Mouse (Mus musculus) lung, embryonic 15.5 days (tissue): ENCODE results near the gene Kdm8. TPM values are rescaled to one million over a fixed set of nuclear protein-coding genes. Genes with fewer than 3 reads are reported as not detected.

Experiments used
- ATAC-seq: fragments of 200-750 bp; cut with Nextera tagmentation; 2 replicates; pipeline ENCODE4 v1.8.0; 2017; ENCODE audit warnings: moderate number of reproducible peaks, borderline replicate concordance; ENCODE audit not compliant: low FRiP score, low TSS enrichment; ENCODE audit errors: extremely low read depth
- H3K27ac ChIP-seq: fragments of 300-500 bp; sonication (generic); 2 replicates; pipeline ENCODE4 v1.5.1; 2015; ENCODE audit warnings: moderate library complexity, mild to moderate bottlenecking, inconsistent platforms
- H3K27me3 ChIP-seq: fragments of 300-500 bp; sonication (generic); 2 replicates; pipeline ENCODE4 v1.6.1; 2015; ENCODE audit warnings: inconsistent platforms
- H3K36me3 ChIP-seq: fragments of 300-500 bp; sonication (generic); 2 replicates; pipeline ENCODE4 v1.6.1; 2015; ENCODE audit warnings: inconsistent platforms
- H3K4me1 ChIP-seq: fragments of 300-500 bp; sonication (generic); 2 replicates; pipeline ENCODE4 v1.6.1; 2015; ENCODE audit warnings: inconsistent platforms
- H3K4me2 ChIP-seq: fragments of 300-500 bp; sonication (generic); 2 replicates; pipeline ENCODE4 v1.6.1; 2015; ENCODE audit warnings: inconsistent platforms, mild to moderate bottlenecking, moderate library complexity
- H3K4me3 ChIP-seq: fragments of 300-500 bp; sonication (generic); 2 replicates; pipeline ENCODE4 v1.5.1; 2015; ENCODE audit warnings: mild to moderate bottlenecking, inconsistent platforms
- H3K9ac ChIP-seq: fragments of 300-500 bp; sonication (generic); 2 replicates; pipeline ENCODE4 v1.6.1; 2015; ENCODE audit warnings: inconsistent platforms
- H3K9me3 ChIP-seq: fragments of 300-500 bp; sonication (generic); 2 replicates; pipeline ENCODE4 v1.6.1; 2016; ENCODE audit warnings: inconsistent platforms
- WGBS: fragments of 180-500 bp; shearing (Covaris S2); methylation state at CpG from one replicate; pipeline ENCODE4 v1.1.7; 2015; 5-methylcytosine and 5-hydroxymethylcytosine counted together
- polyA plus RNA-seq: library from polyadenylated mRNA; unstranded; fragments of >200 nt; fragmentation: Nextera tagmentation; extraction: Ambion mirVana; gene quantifications from 2 replicates; pipeline ENCODE4 v1.2.1, GENCODE M21; 2015

Gene Kdm8
- polyA plus RNA-seq, 1 experiment from 2014 or later, result 14.5 TPM

DNA sequence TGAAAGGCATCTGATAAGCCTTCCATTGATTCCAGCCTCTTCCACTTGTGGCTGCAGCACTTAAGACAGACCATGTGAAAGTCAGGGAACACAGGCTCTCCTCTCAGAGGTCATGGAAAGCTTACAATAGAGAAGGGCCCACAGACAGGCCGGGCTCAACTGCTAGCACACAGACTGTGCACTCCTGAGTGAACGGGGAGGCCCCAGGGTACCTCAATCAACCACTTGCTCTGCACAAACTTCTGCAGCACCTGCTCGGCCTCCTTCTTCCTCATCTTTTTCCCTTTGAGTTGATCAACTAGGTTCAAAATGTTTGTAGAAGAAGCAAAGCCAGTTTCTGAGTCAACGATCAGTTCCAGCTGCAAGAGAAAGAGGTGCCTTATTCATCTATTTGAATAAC is 26.4 kb downstream of the Kdm8 start:
- no peak overlapping the region for H3K27ac ChIP-seq
- no peak overlapping the region for H3K4me3 ChIP-seq
- no peaks in the 10 kb centered on the region for H3K9me3 ChIP-seq
- H3K27me3 ChIP-seq, result no peaks in the 10 kb centered on the region
- H3K9ac ChIP-seq, result no peak overlapping the region
- 72% methylated on average over 4 of the region's 4 CpGs for WGBS
- no peak for ATAC-seq
- H3K4me2 ChIP-seq, result no peak overlapping the region
- peaks cover 49% of the 10 kb centered on the region for H3K4me1 ChIP-seq
- peaks cover 52% of the 10 kb centered on the region for H3K36me3 ChIP-seq

DNA sequence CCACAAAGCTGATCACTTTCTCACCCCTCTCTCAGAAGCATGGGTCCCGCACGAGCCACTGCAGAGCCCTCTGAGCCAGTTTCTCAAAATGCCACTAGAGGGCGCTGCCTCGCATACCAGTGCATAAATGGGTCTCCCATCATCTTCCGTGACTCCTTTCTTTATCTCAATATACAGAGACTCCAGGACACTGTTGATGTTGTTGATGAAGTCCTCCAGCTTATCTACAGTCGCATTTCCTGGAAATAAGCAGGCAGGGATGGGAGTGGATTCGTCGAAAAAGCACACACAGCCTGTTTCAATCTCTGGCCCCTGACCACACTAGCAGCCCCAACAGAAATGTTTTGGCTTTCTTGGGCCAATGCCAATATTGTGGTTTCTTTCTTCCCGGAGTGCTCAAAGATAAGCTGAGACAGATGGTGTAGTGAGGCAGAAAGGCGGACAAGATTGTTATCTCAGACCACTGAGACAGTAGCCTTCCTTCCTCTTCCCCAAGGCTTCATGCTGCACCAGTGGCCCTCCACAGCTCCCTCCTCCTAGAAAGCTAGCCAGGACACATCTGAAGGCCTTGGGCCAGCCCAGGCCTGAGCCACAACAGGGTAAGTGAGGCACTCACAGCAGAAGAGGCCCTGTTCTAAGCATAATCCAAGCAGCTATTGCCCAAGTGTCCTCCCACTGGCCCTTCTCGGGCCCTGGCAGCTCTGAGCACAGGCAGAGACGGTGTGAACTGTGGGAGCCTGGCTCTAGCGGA is 27.7 kb downstream of the Kdm8 start:
- H3K9me3 ChIP-seq, result no peaks in the 10 kb centered on the region
- no peaks in the 10 kb centered on the region for H3K27me3 ChIP-seq
- peak; percentile 71 for ATAC-seq
- H3K4me2 ChIP-seq, result peak overlapping the region; percentile 9; the same call in 1 of the 2 replicates
- no peak overlapping the region for H3K4me3 ChIP-seq
- H3K36me3 ChIP-seq, result peaks cover 40% of the 10 kb centered on the region
- peak overlapping the region; percentile 95 for H3K27ac ChIP-seq
- peaks cover 61% of the 10 kb centered on the region for H3K4me1 ChIP-seq
- no peak overlapping the region for H3K9ac ChIP-seq
- WGBS, result 15% methylated on average over 13 of the region's 13 CpGs

DNA sequence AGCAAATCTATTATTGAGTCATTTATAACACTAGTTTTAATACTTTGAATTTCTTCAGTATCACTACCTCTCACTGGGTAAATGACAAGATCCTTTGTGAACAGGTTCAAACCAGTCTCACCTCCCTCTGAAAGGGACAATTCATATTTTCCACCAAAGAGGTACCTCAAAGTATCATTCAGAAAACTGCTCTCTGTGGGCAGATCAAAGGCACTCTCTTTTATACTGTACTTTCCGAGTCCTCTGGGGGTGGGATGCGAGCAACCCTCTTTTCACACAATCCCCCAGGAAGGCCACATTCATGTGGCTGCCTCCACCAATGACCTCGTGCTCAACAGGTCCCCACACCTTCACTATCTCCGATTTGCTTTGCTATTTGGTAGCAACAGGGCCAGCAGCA is 30.1 kb downstream of the Kdm8 start:
- Histone ChIP-seq H3K9me3 (no peaks in the 10 kb centered on the region), H3K27ac (peak overlapping the region; percentile 93; the same call in 1 of the 2 replicates), H3K27me3 (no peaks in the 10 kb centered on the region), H3K9ac (no peak overlapping the region), H3K4me1 (peaks cover 83% of the 10 kb centered on the region), H3K36me3 (peaks cover 21% of the 10 kb centered on the region), H3K4me3 (no peak overlapping the region), H3K4me2 (no peak overlapping the region)
- no peak for ATAC-seq
- 64% methylated on average over 4 of the region's 4 CpGs for WGBS

DNA sequence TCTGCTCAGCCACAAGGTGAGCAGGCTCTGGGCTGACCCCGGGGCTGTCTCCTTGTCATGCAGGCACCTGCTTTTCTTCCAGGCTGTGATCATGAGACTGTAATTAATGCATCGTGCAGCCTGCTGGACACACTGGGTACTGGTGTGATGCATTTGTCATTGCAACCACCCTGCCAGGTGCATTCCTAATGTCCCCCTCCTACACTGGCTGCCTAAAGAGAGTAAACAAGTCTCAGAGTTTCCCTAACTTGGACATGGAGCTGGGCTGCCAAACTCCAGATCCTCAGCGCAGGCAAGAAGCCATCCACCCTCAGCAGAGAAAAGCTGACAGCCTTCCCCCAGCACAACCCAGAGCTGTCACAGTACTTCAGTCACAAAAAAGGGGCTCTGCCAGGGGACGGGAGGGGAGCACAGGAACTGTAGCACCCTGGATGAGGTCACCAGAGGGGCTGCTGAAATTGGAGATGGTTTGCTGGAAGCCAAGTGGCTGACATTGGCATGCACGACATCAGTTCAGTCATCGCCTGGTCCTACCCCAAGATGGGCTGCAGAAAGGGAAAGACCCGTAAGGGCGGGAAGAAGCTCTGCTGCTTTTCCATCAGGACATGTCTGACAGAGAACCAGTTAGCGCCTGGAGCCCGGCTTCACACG is 31.2 kb downstream of the Kdm8 start:
- H3K27ac ChIP-seq, result peak overlapping the region; percentile 93
- no peak overlapping the region for H3K4me2 ChIP-seq
- H3K4me1 ChIP-seq, result peaks cover 83% of the 10 kb centered on the region
- H3K27me3 ChIP-seq, result no peaks in the 10 kb centered on the region
- ATAC-seq, result peak; percentile 73
- peaks cover 16% of the 10 kb centered on the region for H3K36me3 ChIP-seq
- H3K9me3 ChIP-seq, result no peaks in the 10 kb centered on the region
- WGBS, result 25% methylated on average over 11 of the region's 11 CpGs
- no peak overlapping the region for H3K4me3 ChIP-seq
- H3K9ac ChIP-seq, result no peak overlapping the region

DNA sequence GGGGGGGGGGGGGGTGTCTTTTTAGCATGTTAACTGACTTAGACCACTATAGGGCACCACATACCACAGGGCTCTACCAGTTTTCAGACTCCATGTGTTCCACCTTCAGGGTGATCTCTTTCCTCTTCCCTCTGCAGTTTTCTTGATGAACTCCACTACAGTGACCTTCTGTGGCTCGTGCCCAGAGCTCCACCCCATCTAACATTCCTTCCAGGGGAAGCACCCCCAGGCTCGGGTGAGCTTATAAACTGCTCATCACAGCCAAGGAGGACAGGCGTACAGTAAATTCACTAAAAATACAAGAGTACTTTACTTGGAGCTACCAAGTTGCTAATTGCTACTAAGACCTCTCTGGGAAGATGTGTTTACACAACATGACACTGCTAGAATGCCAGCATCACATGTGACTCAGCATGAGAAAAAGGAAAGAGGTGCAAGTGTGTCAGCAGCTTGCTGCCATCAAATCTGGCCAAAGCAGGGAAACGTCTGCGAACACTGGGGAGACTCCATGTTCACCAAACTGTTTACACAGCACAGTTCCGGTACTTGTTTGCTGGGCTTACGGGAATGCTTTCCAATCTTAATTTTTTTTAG is 34.0 kb downstream of the Kdm8 start:
- H3K4me2 ChIP-seq, result no peak overlapping the region
- no peaks in the 10 kb centered on the region for H3K27me3 ChIP-seq
- peaks cover 24% of the 10 kb centered on the region; the same call in 1 of the 2 replicates for H3K36me3 ChIP-seq
- H3K4me3 ChIP-seq, result no peak overlapping the region
- H3K4me1 ChIP-seq, result peaks cover 63% of the 10 kb centered on the region
- WGBS, result 40% methylated on average over 7 of the region's 7 CpGs
- peak; percentile 25 for ATAC-seq
- no peaks in the 10 kb centered on the region for H3K9me3 ChIP-seq
- peak overlapping the region; percentile 52 for H3K27ac ChIP-seq
- H3K9ac ChIP-seq, result no peak overlapping the region

DNA sequence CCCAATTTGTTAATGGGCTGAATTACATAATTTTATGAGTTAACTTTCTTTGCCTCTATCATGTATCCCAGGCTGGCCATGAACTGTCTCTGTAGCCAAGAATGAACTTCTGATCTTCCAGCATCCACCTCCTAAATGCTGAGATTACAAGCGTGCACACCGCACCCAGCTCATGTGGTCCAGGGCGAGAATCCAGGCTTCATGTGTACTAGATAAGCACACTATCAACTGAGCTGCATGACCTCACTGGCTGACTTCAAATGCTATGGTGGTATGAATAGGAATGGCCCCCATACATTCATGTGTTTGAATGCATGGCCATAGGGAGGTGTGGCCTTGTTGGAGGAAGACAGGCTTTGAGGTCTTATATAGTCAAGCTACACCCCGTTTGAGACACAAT is 36.0 kb downstream of the Kdm8 start:
- no peak overlapping the region for H3K27ac ChIP-seq
- no peak overlapping the region for H3K4me2 ChIP-seq
- H3K9me3 ChIP-seq, result no peaks in the 10 kb centered on the region
- H3K9ac ChIP-seq, result no peak overlapping the region
- WGBS, result 89% methylated on average over 4 of the region's 4 CpGs
- no peak overlapping the region for H3K4me3 ChIP-seq
- H3K27me3 ChIP-seq, result no peaks in the 10 kb centered on the region
- H3K4me1 ChIP-seq, result peaks cover 43% of the 10 kb centered on the region
- no peak for ATAC-seq
- peaks cover 37% of the 10 kb centered on the region for H3K36me3 ChIP-seq

DNA sequence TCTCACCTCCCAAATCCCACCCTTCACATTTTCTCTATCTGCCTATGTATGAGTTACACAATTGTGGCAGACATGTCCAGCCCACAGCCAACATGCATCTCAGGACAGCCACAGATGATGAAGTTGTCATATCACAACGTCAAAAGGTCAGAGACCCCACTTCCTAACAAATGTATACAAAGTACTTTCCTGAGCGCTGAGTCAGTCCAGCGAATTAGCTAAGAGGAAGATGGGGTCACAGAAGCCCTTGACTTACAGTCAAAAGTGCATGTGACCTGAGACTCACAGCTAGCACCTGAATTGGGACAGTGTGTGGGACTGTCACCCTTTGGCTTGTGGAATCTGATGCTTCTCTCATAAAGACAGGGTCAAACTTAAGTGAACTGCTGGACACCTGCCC is 37.9 kb downstream of the Kdm8 start:
- H3K36me3 ChIP-seq, result peaks cover 42% of the 10 kb centered on the region
- no peak for ATAC-seq

DNA sequence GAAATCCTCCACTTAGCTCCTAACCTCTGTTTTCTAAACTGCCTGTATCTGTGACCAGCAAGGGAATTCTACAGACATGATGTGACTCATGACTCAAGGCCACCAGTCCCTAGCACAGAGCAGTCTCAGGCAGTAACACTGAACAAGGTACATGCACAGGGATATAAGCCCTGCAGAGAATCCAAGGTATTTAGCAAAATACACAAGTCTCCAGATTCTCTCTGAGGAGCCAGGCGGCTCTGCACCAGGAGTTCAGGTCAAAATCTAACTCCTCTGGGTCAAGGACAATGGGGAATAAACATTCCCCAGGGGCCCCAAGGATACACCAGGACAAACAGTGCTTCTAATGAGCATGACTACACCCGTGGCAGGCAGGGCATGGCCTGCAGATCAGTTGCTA is 38.4 kb downstream of the Kdm8 start:
- ATAC-seq, result no peak
- Histone ChIP-seq H3K4me2 (no peak overlapping the region), H3K27ac (no peak overlapping the region), H3K9me3 (no peaks in the 10 kb centered on the region), H3K9ac (no peak overlapping the region), H3K4me3 (no peak overlapping the region), H3K36me3 (peaks cover 38% of the 10 kb centered on the region), H3K4me1 (peaks cover 20% of the 10 kb centered on the region), H3K27me3 (no peaks in the 10 kb centered on the region)
- 70% methylated on average over 2 of the region's 2 CpGs for WGBS

More for the DNA sequence above, 37.9 kb downstream of the Kdm8 start:
- H3K9ac ChIP-seq, result no peak overlapping the region
- no peak overlapping the region for H3K4me2 ChIP-seq
- no peaks in the 10 kb centered on the region for H3K27me3 ChIP-seq
- H3K4me3 ChIP-seq, result no peak overlapping the region
- peaks cover 25% of the 10 kb centered on the region for H3K4me1 ChIP-seq
- WGBS, result 46% methylated on average over 3 of the region's 3 CpGs
- H3K27ac ChIP-seq, result no peak overlapping the region
- H3K9me3 ChIP-seq, result no peaks in the 10 kb centered on the region

DNA sequence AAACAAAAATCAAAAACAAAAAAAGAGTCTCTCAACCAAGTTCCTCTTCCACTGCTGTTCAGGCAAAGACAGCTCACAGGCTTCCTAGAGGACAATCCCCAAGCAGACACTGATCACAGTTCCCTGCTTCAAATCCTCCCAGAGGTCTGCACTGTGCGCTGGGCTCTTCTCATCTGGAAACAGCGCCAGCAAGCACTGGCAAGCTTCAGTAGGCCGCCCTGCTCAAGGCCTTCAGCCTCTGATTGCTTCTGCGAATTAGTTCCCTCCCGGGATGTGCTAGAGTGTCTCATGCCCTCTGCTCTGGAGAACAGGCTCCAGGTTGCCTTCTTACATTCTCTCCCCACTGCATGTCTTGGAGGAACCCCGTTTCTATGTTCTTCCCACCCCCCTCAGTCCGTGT is 40.3 kb downstream of the Kdm8 start:
- no peak for ATAC-seq
- H3K9ac ChIP-seq, result no peak overlapping the region
- H3K27me3 ChIP-seq, result no peaks in the 10 kb centered on the region
- H3K9me3 ChIP-seq, result no peaks in the 10 kb centered on the region
- H3K4me1 ChIP-seq, result peaks cover 13% of the 10 kb centered on the region
- H3K4me2 ChIP-seq, result no peak overlapping the region
- peaks cover 37% of the 10 kb centered on the region for H3K36me3 ChIP-seq
- 93% methylated on average over 7 of the region's 7 CpGs for WGBS
- no peak overlapping the region for H3K27ac ChIP-seq
- no peak overlapping the region for H3K4me3 ChIP-seq

DNA sequence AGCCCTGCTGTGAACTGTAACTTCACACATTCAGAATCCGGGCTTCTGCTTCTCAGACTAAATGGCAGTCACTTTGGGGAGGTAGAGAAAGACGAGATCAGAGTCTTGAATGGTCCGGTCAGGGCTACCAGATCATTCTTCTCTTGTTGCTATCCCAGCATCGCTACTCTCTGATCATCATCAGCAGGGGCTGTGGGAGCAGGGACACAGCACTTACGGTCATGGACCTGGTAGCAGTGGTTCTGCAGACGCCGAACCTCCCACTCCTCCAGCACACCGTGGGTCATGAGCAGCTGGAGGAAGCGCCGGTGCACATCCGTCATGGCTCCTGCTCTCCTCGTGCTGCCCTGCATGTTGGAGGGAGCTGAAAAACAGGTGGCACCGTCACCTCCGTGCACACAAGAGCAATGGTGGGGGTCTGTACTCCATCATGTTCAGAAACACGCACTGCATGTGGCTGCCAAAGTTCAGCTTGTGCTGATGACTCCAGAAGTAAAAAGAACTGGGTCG is 41.7 kb downstream of the Kdm8 start:
- H3K9me3 ChIP-seq, result no peaks in the 10 kb centered on the region
- no peak for ATAC-seq
- peaks cover 23% of the 10 kb centered on the region for H3K4me1 ChIP-seq
- H3K4me2 ChIP-seq, result no peak overlapping the region
- no peak overlapping the region for H3K27ac ChIP-seq
- 87% methylated on average over 16 of the region's 16 CpGs for WGBS
- H3K4me3 ChIP-seq, result no peak overlapping the region
- H3K27me3 ChIP-seq, result no peaks in the 10 kb centered on the region
- peaks cover 31% of the 10 kb centered on the region for H3K36me3 ChIP-seq
- no peak overlapping the region for H3K9ac ChIP-seq

DNA sequence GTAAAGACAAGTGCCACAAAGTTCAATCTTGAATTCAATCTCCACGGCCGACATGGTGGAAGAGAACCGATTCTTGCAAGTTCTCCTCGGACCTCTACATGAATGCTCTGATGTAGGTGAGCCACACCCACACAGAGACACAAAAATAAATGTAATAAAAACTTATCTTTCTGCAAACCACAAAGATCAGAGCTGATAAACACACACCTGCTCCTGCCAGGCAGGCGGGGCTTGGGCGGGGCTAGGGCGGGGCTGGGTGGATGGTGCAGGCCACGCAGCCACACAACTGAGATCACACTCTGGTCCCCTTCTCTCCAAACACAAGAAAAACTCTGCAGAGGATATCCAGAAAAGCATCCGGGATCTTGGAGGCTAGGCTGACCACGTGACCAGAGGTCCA is 42.6 kb downstream of the Kdm8 start:
- WGBS, result 90% methylated on average over 10 of the region's 10 CpGs
- Histone ChIP-seq H3K36me3 (peaks cover 22% of the 10 kb centered on the region), H3K27me3 (no peaks in the 10 kb centered on the region), H3K4me3 (no peak overlapping the region), H3K9ac (no peak overlapping the region), H3K4me2 (no peak overlapping the region), H3K27ac (no peak overlapping the region), H3K9me3 (no peaks in the 10 kb centered on the region), H3K4me1 (peaks cover 29% of the 10 kb centered on the region)
- ATAC-seq, result no peak

DNA sequence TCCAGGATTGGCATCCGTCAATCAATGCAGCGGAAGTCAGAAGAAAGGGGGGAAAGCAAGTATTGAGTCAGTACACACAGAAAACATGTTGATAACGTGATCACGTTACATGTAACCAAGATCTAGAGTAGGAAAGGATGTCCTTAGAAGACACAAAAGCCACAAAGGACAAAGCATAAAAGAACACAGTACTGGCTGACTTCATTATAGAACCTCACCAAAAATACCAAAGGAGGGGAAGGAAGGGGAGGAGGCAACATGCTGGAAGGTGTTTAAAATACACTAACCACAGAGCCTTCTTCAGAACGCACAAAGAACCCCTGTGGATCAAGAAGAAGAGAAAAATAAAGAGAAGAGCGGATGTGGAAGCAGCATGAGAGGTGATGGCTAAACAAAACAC is 44.2 kb downstream of the Kdm8 start:
- Histone ChIP-seq H3K27ac (no peak overlapping the region), H3K9ac (no peak overlapping the region), H3K27me3 (no peaks in the 10 kb centered on the region), H3K9me3 (no peaks in the 10 kb centered on the region), H3K4me3 (no peak overlapping the region), H3K36me3 (peaks cover 16% of the 10 kb centered on the region), H3K4me1 (peaks cover 30% of the 10 kb centered on the region), H3K4me2 (no peak overlapping the region)
- 81% methylated on average over 6 of the region's 6 CpGs for WGBS
- no peak for ATAC-seq
